Mouse (Mus musculus) CH12F3 (cell line): Measurements from ENCODE around the gene Cox6a1.
"Not testable (repeated sequence)": the region's sequence is repeated elsewhere in the genome, so short reads cannot be mapped to it uniquely, and the experiment has no call there.

Experiments
- in situ Hi-C: fragments of 300-500 bp; cut with MboI; formaldehyde crosslinking; loops from 2 replicates; pipeline ENCODE4 v1.14.3; 2020; ENCODE audit warnings: low sequenced_read_pairs

The Cox6a1 gene

GRCm38 (mm10) chr5:115348546-115349224, at the start of gene Cox6a1:
Gene Cox6a1 (minus strand): TSS chr5:115348981.
- in situ Hi-C loops = no loop called here

GRCm38 (mm10) chr5:115397839-115398780, 49.3 kb upstream of the Cox6a1 start:
- in situ Hi-C loops = no loop called here

- in situ Hi-C loops = no loop called here
Measured at GRCm38 (mm10) chr5:115396654-115397053, 47.9 kb upstream of the Cox6a1 start.

- in situ Hi-C loops = no loop called here
Measured at GRCm38 (mm10) chr5:115394836-115395235, 46.1 kb upstream of the Cox6a1 start.

GRCm38 (mm10) chr5:115394223-115394622, 45.4 kb upstream of the Cox6a1 start:
- in situ Hi-C loops = no loop called here

GRCm38 (mm10) chr5:115392969-115393368, 44.2 kb upstream of the Cox6a1 start:
- in situ Hi-C loops = no loop called here

GRCm38 (mm10) chr5:115391935-115392334, 43.2 kb upstream of the Cox6a1 start:
- in situ Hi-C loops = no loop called here

- in situ Hi-C loops = not testable (repeated sequence)
Measured at GRCm38 (mm10) chr5:115378882-115379281, 30.1 kb upstream of the Cox6a1 start.

- in situ Hi-C loops = no loop called here
Measured at GRCm38 (mm10) chr5:115375436-115375835, 26.7 kb upstream of the Cox6a1 start.

- in situ Hi-C loops = no loop called here
Measured at GRCm38 (mm10) chr5:115374204-115374820, 25.5 kb upstream of the Cox6a1 start.

GRCm38 (mm10) chr5:115373441-115374203, 24.8 kb upstream of the Cox6a1 start:
- in situ Hi-C loops = no loop called here

GRCm38 (mm10) chr5:115371736-115372135, 23.0 kb upstream of the Cox6a1 start:
- in situ Hi-C loops = no loop called here

- in situ Hi-C loops = no loop called here
Measured at GRCm38 (mm10) chr5:115364782-115365181, 16.0 kb upstream of the Cox6a1 start.

- in situ Hi-C loops = no loop called here
Measured at GRCm38 (mm10) chr5:115362819-115363714, 14.3 kb upstream of the Cox6a1 start.

- in situ Hi-C loops = no loop called here
Measured at GRCm38 (mm10) chr5:115362216-115362615, 13.4 kb upstream of the Cox6a1 start.

- in situ Hi-C loops = no loop called here
Measured at GRCm38 (mm10) chr5:115359851-115360372, 11.1 kb upstream of the Cox6a1 start.

GRCm38 (mm10) chr5:115359438-115359837, 10.7 kb upstream of the Cox6a1 start:
- in situ Hi-C loops = no loop called here

GRCm38 (mm10) chr5:115358872-115359271, 10.1 kb upstream of the Cox6a1 start:
- in situ Hi-C loops = no loop called here

GRCm38 (mm10) chr5:115355070-115355469, 6.3 kb upstream of the Cox6a1 start:
- in situ Hi-C loops = no loop called here
